Mouse (Mus musculus) heart, adult 2 months (tissue): ENCODE results near the gene Rhbdl1. TPM values are rescaled to one million over a fixed set of nuclear protein-coding genes. Genes with fewer than 3 reads are reported as not detected.

Experiments
- DNase-seq, 2 experiments: peaks; one replicate each; pipeline ENCODE4 v3.0.0; 2021
- H3K27ac ChIP-seq: fragments of 200-600 bp; 2 replicates; pipeline ENCODE4 v1.8.1; 2022
- H3K27me3 ChIP-seq: fragments of 200-500 bp; 2 replicates; pipeline ENCODE4 v1.6.1; 2012; ENCODE audit warnings: mild to moderate bottlenecking, low read length, inconsistent platforms, mixed read lengths; ENCODE audit not compliant: control insufficient read depth, insufficient read depth
- H3K36me3 ChIP-seq: fragments of 200-500 bp; 2 replicates; pipeline ENCODE4 v1.6.1; 2012; ENCODE audit warnings: low read length, inconsistent platforms; ENCODE audit not compliant: control insufficient read depth, insufficient read depth
- H3K4me1 ChIP-seq: fragments of 200-500 bp; 2 replicates; pipeline ENCODE4 v1.6.1; 2011; ENCODE audit warnings: low read length; ENCODE audit not compliant: control insufficient read depth, insufficient read depth
- H3K4me3 ChIP-seq: fragments of 200-600 bp; 2 replicates; pipeline ENCODE4 v1.8.1; 2022
- H3K79me2 ChIP-seq: fragments of 200-500 bp; replicated peaks from 2 replicates; pipeline ENCODE4 v1.6.1; 2012; ENCODE audit warnings: mild to moderate bottlenecking, inconsistent platforms, low read length, moderate library complexity, mixed read lengths; ENCODE audit not compliant: control insufficient read depth, insufficient read depth
- H3K9ac ChIP-seq: fragments of 200-500 bp; 2 replicates; pipeline ENCODE4 v1.6.1; 2012; ENCODE audit warnings: low read depth, mild to moderate bottlenecking, control low read depth, inconsistent platforms, low read length, mixed read lengths
- CTCF ChIP-seq: fragments of 200-600 bp; IDR thresholded peaks from 2 replicates; pipeline ENCODE4 v1.8.1; 2022; ENCODE audit warnings: antibody characterized with exemption, mild to moderate bottlenecking, moderate library complexity
- EP300 ChIP-seq: fragments of 200-500 bp; IDR thresholded peaks from 2 replicates; pipeline ENCODE4 v1.6.1; 2011; ENCODE audit warnings: low read depth, low read length, control low read depth; ENCODE audit not compliant: insufficient read depth
- POLR2A ChIP-seq: fragments of 200-500 bp; IDR thresholded peaks from 2 replicates; pipeline ENCODE4 v1.6.1; 2011; ENCODE audit warnings: mild to moderate bottlenecking, low read depth, low read length, control low read depth; ENCODE audit not compliant: insufficient read depth
- WGBS: fragments of 180-500 bp; shearing (Covaris S2); methylation state at CpG from one replicate; pipeline ENCODE4 v1.1.7; 2018; 5-methylcytosine and 5-hydroxymethylcytosine counted together
- intact Hi-C: fragments of 180-260 bp; cut with DNase I; formaldehyde crosslinking; loops from one replicate; pipeline ENCODE4 v1.15.1; 2025
- polyA plus RNA-seq: library from polyadenylated mRNA; depleted of rRNA; stranded (reverse); fragments of >200 nt; gene quantifications from 2 replicates; pipeline ENCODE4 v1.2.3, GENCODE M21; 2012
- total RNA-seq, 2 experiments: library from RNA; stranded (reverse); gene quantifications; 2 replicates each; pipeline ENCODE4 v1.2.3; 2021

Rhbdl1 gene
- total and polyA plus RNA-seq, 3 experiments, result 0.55 to 4.9 (median 0.82) TPM

- intact Hi-C loops, result loop anchor here (5.0 kb wide), 1 partner anchor 36 kb away; the partner anchor contains the start of gene Mcrip2
- H3K27me3 ChIP-seq, result no peaks in the 10 kb centered on the region
- H3K36me3 ChIP-seq, result no peaks in the 10 kb centered on the region; the same call in 1 of the 2 replicates
- 28% methylated on average over 21 of the region's 21 CpGs for WGBS
- peaks cover 2% of the 10 kb centered on the region for H3K79me2 ChIP-seq
- H3K4me3 ChIP-seq, result peak overlapping the region; percentile 85
- peak overlapping the region; percentile 100 for H3K27ac ChIP-seq
- H3K9ac ChIP-seq, result peak overlapping the region; percentile 85
- DNase-seq, result no peak
- TF ChIP-seq POLR2A (0 out of 2 replicates have a peak, but pooled peaks have one; percentile 10), EP300 (no peak)
- H3K4me1 ChIP-seq, result peaks cover 23% of the 10 kb centered on the region
Observed at GRCm38 (mm10) chr17:25831451-25832281, 5.4 kb downstream of the Rhbdl1 start.

GRCm38 (mm10) chr17:25830806-25831431 is 6.2 kb downstream of the Rhbdl1 start:
- Histone ChIP-seq H3K4me3 (no peak overlapping the region), H3K9ac (no peak overlapping the region), H3K27ac (no peak overlapping the region), H3K4me1 (peaks cover 20% of the 10 kb centered on the region), H3K36me3 (no peaks in the 10 kb centered on the region; the same call in 1 of the 2 replicates), H3K27me3 (no peaks in the 10 kb centered on the region), H3K79me2 (peaks cover 2% of the 10 kb centered on the region)
- intact Hi-C loops, result loop anchor here (5.0 kb wide), 1 partner anchor 36 kb away; the partner anchor contains the start of gene Mcrip2
- TF ChIP-seq CTCF, result no peak
- TF ChIP-seq POLR2A, result no peak
- no peak for TF ChIP-seq EP300
- DNase-seq, result no peak
- 84% methylated on average over 14 of the region's 14 CpGs for WGBS

- Histone ChIP-seq H3K27ac (no peak overlapping the region), H3K9ac (no peak overlapping the region), H3K4me1 (peaks cover 16% of the 10 kb centered on the region), H3K36me3 (no peaks in the 10 kb centered on the region; the same call in 1 of the 2 replicates), H3K79me2 (peaks cover 1% of the 10 kb centered on the region), H3K27me3 (no peaks in the 10 kb centered on the region), H3K4me3 (no peak overlapping the region)
- TF ChIP-seq CTCF (no peak), EP300 (no peak), POLR2A (no peak)
- 81% methylated on average over 4 of the region's 4 CpGs for WGBS
- no peak for DNase-seq
- intact Hi-C loops, result loop anchor here (5.0 kb wide), 1 partner anchor 37 kb away; the partner anchor contains the start of gene Mcrip2
Observed at GRCm38 (mm10) chr17:25830200-25830753, 6.8 kb downstream of the Rhbdl1 start.

GRCm38 (mm10) chr17:25829558-25830017 is 7.5 kb downstream of the Rhbdl1 start:
- intact Hi-C loops, result loop anchor here (5.0 kb wide), 1 partner anchor 38 kb away; the partner anchor contains the start of gene Mcrip2
- no peaks in the 10 kb centered on the region; the same call in 1 of the 2 replicates for H3K36me3 ChIP-seq
- H3K27ac ChIP-seq, result no peak overlapping the region
- H3K27me3 ChIP-seq, result no peaks in the 10 kb centered on the region
- no peaks in the 10 kb centered on the region; the same call in 1 of the 2 replicates for H3K79me2 ChIP-seq
- H3K9ac ChIP-seq, result peak overlapping the region; percentile 85; the same call in 1 of the 2 replicates
- DNase-seq, result no peak
- TF ChIP-seq EP300, result no peak
- 0 out of 2 replicates have a peak, but pooled peaks have one; percentile 19 for TF ChIP-seq POLR2A
- no peak for TF ChIP-seq CTCF
- 33% methylated on average over 8 of the region's 8 CpGs for WGBS
- H3K4me1 ChIP-seq, result peaks cover 12% of the 10 kb centered on the region
- H3K4me3 ChIP-seq, result peak overlapping the region; percentile 83

GRCm38 (mm10) chr17:25828712-25829557 is 8.2 kb downstream of the Rhbdl1 start, which contains the start of gene Jmjd8:
Jmjd8 (plus strand) TSS chr17:25828867.
- peak; percentile 84 for TF ChIP-seq POLR2A
- TF ChIP-seq CTCF, result peak; percentile 58
- TF ChIP-seq EP300, result no peak
- peak within 1 kb of the TSS; percentile 83 for H3K4me3 ChIP-seq
- WGBS, result under 1% methylated on average over 32 of the region's 32 CpGs
- H3K4me1 ChIP-seq, result peaks cover 16% of the 10 kb centered on the region
- H3K27ac ChIP-seq, result peak within 1 kb of the TSS; percentile 81
- no peaks in the 10 kb centered on the region for H3K27me3 ChIP-seq
- H3K79me2 ChIP-seq, result no peaks in the 10 kb centered on the region; the same call in 1 of the 2 replicates
- peak; percentile 85 to 86 for DNase-seq
- peak within 1 kb of the TSS; percentile 85 for H3K9ac ChIP-seq
- intact Hi-C loops, result no loop called here
- H3K36me3 ChIP-seq, result no peaks in the 10 kb centered on the region; the same call in 1 of the 2 replicates
